Mouse (Mus musculus): Measurements from ENCODE around the gene Pdcd2.

- TF ChIP-seq CTCF (IDR thresholded peaks at IDR 0.05; ENCODE audit: borderline replicate concordance, extremely low read depth, insufficient read depth, insufficient read length) (no peak), POLR2A (IDR thresholded peaks at IDR 0.05; ENCODE audit: borderline replicate concordance, extremely low read depth, insufficient read depth, insufficient read length, poor library complexity, severe bottlenecking) (peak; percentile 64; the same call in 1 of the 2 replicates)
These were observed 29.0 kb downstream of the Pdcd2 start for GRCm38 (mm10) chr17:15497882-15498752.

Measured in brain, embryonic 14.5 days (tissue).